Mouse (Mus musculus) heart, embryonic 11.5 days (tissue): Measurements from ENCODE around the gene Marveld1. TPM values are rescaled to one million over a fixed set of nuclear protein-coding genes. Genes with fewer than 3 reads are reported as not detected.

Source experiments
- ATAC-seq: fragments of 200-750 bp; cut with Nextera tagmentation; replicated peaks from 2 replicates; pipeline ENCODE4 v1.8.0; 2017; ENCODE audit warnings: moderate library complexity; ENCODE audit not compliant: insufficient number of reproducible peaks, low FRiP score, low TSS enrichment
- H3K27ac ChIP-seq: fragments of 300-500 bp; sonication (generic); 2 replicates; pipeline ENCODE4 v1.5.1; 2014; ENCODE audit warnings: mild to moderate bottlenecking, low read depth, low read length
- H3K27me3 ChIP-seq: fragments of 300-500 bp; sonication (generic); 2 replicates; pipeline ENCODE4 v1.6.1; 2014; ENCODE audit warnings: mild to moderate bottlenecking, low read length, mixed read lengths; ENCODE audit not compliant: control insufficient read depth, insufficient read depth
- H3K36me3 ChIP-seq: fragments of 300-500 bp; sonication (generic); 2 replicates; pipeline ENCODE4 v1.6.1; 2014; ENCODE audit warnings: mild to moderate bottlenecking, low read length, moderate library complexity, mixed read lengths; ENCODE audit not compliant: control insufficient read depth, insufficient read depth
- H3K4me1 ChIP-seq: fragments of 300-500 bp; sonication (generic); 2 replicates; pipeline ENCODE4 v1.6.1; 2014; ENCODE audit warnings: low read length; ENCODE audit not compliant: control insufficient read depth, insufficient read depth
- H3K4me2 ChIP-seq: fragments of 300-500 bp; sonication (generic); 2 replicates; pipeline ENCODE4 v1.6.1; 2014; ENCODE audit warnings: mild to moderate bottlenecking, moderate library complexity
- H3K4me3 ChIP-seq: fragments of 300-500 bp; sonication (generic); 2 replicates; pipeline ENCODE4 v1.5.1; 2014; ENCODE audit warnings: low read depth, low read length
- H3K9ac ChIP-seq: fragments of 300-500 bp; sonication (generic); 2 replicates; pipeline ENCODE4 v1.6.1; 2014; ENCODE audit warnings: mild to moderate bottlenecking, low read depth, low read length, moderate library complexity
- H3K9me3 ChIP-seq: fragments of 300-500 bp; sonication (generic); replicated peaks from 2 replicates; pipeline ENCODE4 v1.6.1; 2016; ENCODE audit warnings: low read length; ENCODE audit not compliant: control insufficient read depth
- WGBS: fragments of 180-500 bp; shearing (Covaris S2); extraction: QIAGEN DNeasy Blood & Tissue Kit; methylation state at CpG from one replicate; pipeline ENCODE4 v1.1.7; 2014; ENCODE audit not compliant: insufficient replicate concordance; 5-methylcytosine and 5-hydroxymethylcytosine counted together
- polyA plus RNA-seq: library from polyadenylated mRNA; unstranded; fragments of >200 nt; fragmentation: Nextera tagmentation; extraction: Ambion mirVana; gene quantifications from 2 replicates; pipeline ENCODE4 v1.2.1, GENCODE M21; 2014

The Marveld1 gene
- polyA plus RNA-seq, 1 experiment from 2014 or later, result 14.4 TPM

DNA sequence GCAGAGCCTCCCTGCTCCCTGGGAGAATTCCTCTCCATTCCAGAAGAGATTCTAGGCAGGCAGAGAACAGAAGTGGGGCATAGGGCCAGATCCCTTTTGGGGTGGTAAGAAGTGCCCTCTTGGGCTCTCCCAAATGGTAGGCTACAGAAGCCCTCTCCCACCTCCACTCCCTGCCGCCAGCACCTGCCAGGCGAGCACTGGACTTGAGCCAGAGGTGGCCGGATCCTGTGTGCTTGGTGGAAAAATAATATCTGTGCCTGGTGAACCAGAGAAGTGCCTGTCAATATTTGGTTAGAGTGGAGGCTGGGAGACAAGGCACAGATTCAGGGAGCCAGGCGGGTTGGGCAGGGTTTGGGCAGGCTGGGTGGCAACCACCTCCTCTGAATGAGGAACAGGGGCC is 49.2 kb downstream of the Marveld1 start:
- no peak for ATAC-seq
- Histone ChIP-seq H3K9me3 (no peaks in the 10 kb centered on the region), H3K4me3 (no peak overlapping the region), H3K9ac (no peak overlapping the region), H3K27me3 (peaks cover 31% of the 10 kb centered on the region), H3K27ac (no peak overlapping the region), H3K36me3 (peaks cover 4% of the 10 kb centered on the region; the same call in 1 of the 2 replicates), H3K4me1 (peaks cover 2% of the 10 kb centered on the region; the same call in 1 of the 2 replicates), H3K4me2 (no peak overlapping the region)
- 86% methylated on average over 4 of the region's 4 CpGs for WGBS

DNA sequence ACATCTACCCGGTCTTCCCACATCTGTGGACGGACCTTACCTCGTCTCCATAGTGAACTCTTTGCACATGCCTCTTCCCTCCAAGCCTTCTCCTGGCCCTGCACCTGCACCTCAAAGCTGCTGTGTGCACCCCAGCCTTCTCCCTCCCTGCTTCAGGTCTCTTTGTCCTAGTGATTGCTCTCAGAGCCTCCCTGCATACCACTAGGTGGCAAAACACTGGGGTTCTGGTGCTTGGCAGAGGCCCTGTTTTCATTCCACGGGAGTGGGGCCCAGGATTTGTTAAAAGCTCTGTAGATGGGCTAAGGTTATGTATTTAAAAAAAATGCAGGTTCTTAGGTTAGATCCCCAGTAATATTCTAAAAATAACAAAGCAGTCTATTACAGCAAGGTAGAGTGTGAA is 49.9 kb downstream of the Marveld1 start:
- peaks cover 38% of the 10 kb centered on the region for H3K27me3 ChIP-seq
- WGBS, result 70% methylated on average over 4 of the region's 4 CpGs
- H3K36me3 ChIP-seq, result no peaks in the 10 kb centered on the region; the same call in 1 of the 2 replicates
- ATAC-seq, result no peak
- H3K9me3 ChIP-seq, result no peaks in the 10 kb centered on the region
- no peak overlapping the region for H3K4me2 ChIP-seq
- peaks cover 7% of the 10 kb centered on the region for H3K4me1 ChIP-seq
- no peak overlapping the region for H3K27ac ChIP-seq
- no peak overlapping the region for H3K4me3 ChIP-seq
- H3K9ac ChIP-seq, result no peak overlapping the region

DNA sequence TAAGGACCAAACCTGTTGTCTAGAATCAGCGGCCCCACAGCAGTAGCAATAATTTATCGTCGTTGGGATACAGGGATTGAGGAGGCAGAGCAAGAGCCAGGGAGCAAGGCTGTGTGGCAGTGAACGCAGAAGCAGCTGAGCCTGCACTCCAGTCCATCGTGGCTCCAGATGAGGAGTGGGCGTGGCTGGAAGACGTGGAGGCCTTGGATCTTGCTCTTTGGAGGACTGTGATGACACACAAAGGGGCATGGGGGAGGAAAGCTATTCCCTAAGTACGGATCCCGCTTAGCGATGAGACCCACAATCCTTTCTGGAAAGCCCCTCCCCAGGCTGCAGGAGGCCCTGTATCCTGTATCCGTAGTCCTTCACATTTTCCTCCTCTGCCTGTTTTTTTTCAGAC is 50.8 kb downstream of the Marveld1 start:
- H3K9me3 ChIP-seq, result no peaks in the 10 kb centered on the region
- H3K4me3 ChIP-seq, result no peak overlapping the region
- peaks cover 11% of the 10 kb centered on the region for H3K4me1 ChIP-seq
- peaks cover 47% of the 10 kb centered on the region for H3K27me3 ChIP-seq
- ATAC-seq, result no peak
- H3K4me2 ChIP-seq, result no peak overlapping the region
- 45% methylated on average over 11 of the region's 11 CpGs for WGBS
- H3K27ac ChIP-seq, result no peak overlapping the region
- H3K9ac ChIP-seq, result no peak overlapping the region
- H3K36me3 ChIP-seq, result no peaks in the 10 kb centered on the region

Other genes with a start within 250 kb of the Marveld1 start
- gene Pgam1, start 235.5 kb upstream of the Marveld1 start, polyA plus RNA-seq, result 1,127 and 1,144 TPM in 2 replicates
- 50.6 and 54.8 TPM in 2 replicates for gene Exosc1, start 214.0 kb upstream of the Marveld1 start, polyA plus RNA-seq
- gene Zdhhc16, start 213.9 kb upstream of the Marveld1 start, polyA plus RNA-seq, result 49.5 and 49.6 TPM in 2 replicates
- gene Mms19, start 166.2 kb upstream of the Marveld1 start, polyA plus RNA-seq, result 24.8 and 26.9 TPM in 2 replicates
- 9.7 and 10.2 TPM in 2 replicates for gene Ubtd1, start 165.6 kb upstream of the Marveld1 start, polyA plus RNA-seq
- gene Ankrd2, start 111.4 kb upstream of the Marveld1 start, polyA plus RNA-seq, result not detected in 2 replicates
- gene Hoga1, start 101.8 kb upstream of the Marveld1 start, polyA plus RNA-seq, result 0.72 and 1.6 TPM in 2 replicates
- gene 4933411K16Rik, start 95.2 kb upstream of the Marveld1 start, polyA plus RNA-seq, result not detected in 2 replicates
- 17.7 and 18.7 TPM in 2 replicates for gene Morn4, start 61.0 kb upstream of the Marveld1 start, polyA plus RNA-seq
- 14.6 and 16.3 TPM in 2 replicates for gene Pi4k2a, start 56.9 kb upstream of the Marveld1 start, polyA plus RNA-seq
- 29.5 and 31.1 TPM in 2 replicates for gene Avpi1, start 18.3 kb upstream of the Marveld1 start, polyA plus RNA-seq
- 11.6 and 13.5 TPM in 2 replicates for gene Zfyve27, start 16.6 kb downstream of the Marveld1 start, polyA plus RNA-seq
- 5.7 and 6.1 TPM in 2 replicates for gene Sfrp5, start 54.9 kb downstream of the Marveld1 start, polyA plus RNA-seq
- gene Golga7b, start 100.2 kb downstream of the Marveld1 start, polyA plus RNA-seq, result 0.10 and 0.20 TPM in 2 replicates